Mouse (Mus musculus): ENCODE results near the gene Tln1.

Tln1 gene

DNA sequence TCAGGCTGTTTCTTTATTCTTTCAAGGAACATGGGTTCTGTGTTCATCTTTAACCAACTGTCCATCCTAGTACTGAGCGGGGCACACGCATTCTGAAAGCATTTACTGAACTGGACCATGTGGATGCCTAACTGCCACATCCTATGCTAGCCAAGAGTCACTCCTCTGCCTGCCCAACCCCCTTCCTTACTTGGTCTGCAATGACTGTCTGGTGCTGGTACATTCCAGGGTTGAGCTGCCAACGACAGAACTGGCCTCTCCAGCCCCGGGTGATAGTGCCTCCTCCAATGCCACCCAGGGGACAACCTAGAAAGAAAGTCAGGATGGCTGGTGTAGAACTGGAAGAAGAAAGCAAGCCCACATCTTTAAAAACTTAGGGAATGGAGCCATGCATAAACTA, 11.1 kb upstream of the Tln1 start:
- no peaks in the 10 kb centered on the region; the same call in 1 of the 2 replicates for H3K27me3 ChIP-seq (ENCODE audit: insufficient read depth, low read length)
- TF ChIP-seq POU5F1 (IDR thresholded peaks at IDR 0.05; ENCODE audit: borderline replicate concordance, low read length) (no peak), CTCF (conservative IDR thresholded peaks at IDR 0.05; ENCODE audit: low read length) (no peak), NANOG (IDR thresholded peaks at IDR 0.05; ENCODE audit: borderline replicate concordance, low read length) (no peak)
- no peaks in the 10 kb centered on the region for H3K9me3 ChIP-seq (ENCODE audit: low read length)
- no peak overlapping the region for H3K4me3 ChIP-seq (replicated peaks; ENCODE audit: low read length)
- peaks cover 56% of the 10 kb centered on the region for H3K4me1 ChIP-seq (replicated peaks; ENCODE audit: low read depth, low read length)
- peaks cover 67% of the 10 kb centered on the region for H3K36me3 ChIP-seq (ENCODE audit: insufficient read depth, low read length)

DNA sequence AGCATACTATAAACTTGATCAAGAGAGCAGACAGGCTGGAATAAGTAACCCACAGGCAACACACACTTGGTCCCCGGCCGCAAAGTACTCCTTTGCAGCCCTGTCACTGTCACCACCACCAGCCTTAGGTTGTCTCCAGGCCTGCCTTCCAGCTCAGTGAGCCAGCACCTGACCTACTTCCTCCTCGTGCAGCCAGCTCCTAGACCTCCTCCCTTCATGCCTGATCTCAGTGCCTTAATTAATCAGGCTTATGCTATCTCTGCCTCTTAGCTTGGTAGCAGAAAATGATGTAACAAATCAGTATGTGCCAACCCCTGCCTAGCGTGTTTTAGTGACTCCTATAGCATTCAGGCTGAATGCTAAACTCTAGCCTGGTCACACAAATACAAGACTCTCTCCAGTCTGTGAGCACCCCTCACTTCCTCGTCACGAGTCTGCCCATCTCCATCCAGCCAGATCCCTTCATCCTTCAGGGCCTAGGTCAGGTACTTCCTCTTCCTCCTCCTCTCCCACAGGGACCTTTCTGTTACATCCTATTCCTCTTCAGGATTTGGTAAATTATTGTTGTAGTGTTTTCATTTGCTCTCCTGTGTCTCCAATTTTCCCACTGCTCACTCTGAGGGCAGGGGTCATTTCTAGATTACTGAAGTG, 9.0 kb upstream of the Tln1 start:
- H3K27me3 ChIP-seq (ENCODE audit: insufficient read depth, low read length): no peaks in the 10 kb centered on the region
- peaks cover 82% of the 10 kb centered on the region for H3K36me3 ChIP-seq (ENCODE audit: insufficient read depth, low read length)
- H3K4me3 ChIP-seq (replicated peaks; ENCODE audit: low read length): no peak overlapping the region
- TF ChIP-seq NANOG (IDR thresholded peaks at IDR 0.05; ENCODE audit: borderline replicate concordance, low read length): no peak
- no peak for TF ChIP-seq POU5F1 (IDR thresholded peaks at IDR 0.05; ENCODE audit: borderline replicate concordance, low read length)
- no peak for TF ChIP-seq CTCF (conservative IDR thresholded peaks at IDR 0.05; ENCODE audit: low read length)
- no peaks in the 10 kb centered on the region for H3K9me3 ChIP-seq (ENCODE audit: low read length)
- peaks cover 39% of the 10 kb centered on the region for H3K4me1 ChIP-seq (replicated peaks; ENCODE audit: low read depth, low read length)

DNA sequence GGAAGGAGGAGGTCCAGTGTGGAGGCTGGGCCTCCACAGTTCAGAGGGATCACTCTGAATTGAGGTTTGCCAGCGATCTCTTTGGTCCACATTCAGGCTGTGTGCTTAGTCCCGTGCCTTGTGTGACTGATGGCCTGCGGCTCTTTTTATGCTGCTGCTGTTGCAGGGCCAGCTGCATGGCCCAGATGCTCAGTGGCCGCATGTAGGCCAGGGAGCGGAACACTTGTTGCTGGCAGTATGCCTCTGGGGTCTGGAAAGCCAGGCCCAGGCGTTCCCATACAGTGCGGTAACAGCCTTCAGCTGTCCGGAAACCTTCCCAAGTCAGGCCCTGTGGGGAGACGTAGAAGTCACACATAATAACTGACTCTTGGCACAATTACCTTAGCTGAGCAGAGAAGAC, 4.6 kb upstream of the Tln1 start:
- Histone ChIP-seq H3K4me1 (replicated peaks; ENCODE audit: low read depth, low read length) (peaks cover 38% of the 10 kb centered on the region), H3K27me3 (ENCODE audit: insufficient read depth, low read length) (no peaks in the 10 kb centered on the region), H3K4me3 (replicated peaks; ENCODE audit: low read length) (no peak overlapping the region), H3K36me3 (ENCODE audit: insufficient read depth, low read length) (peaks cover 84% of the 10 kb centered on the region), H3K9me3 (ENCODE audit: low read length) (no peaks in the 10 kb centered on the region)
- TF ChIP-seq CTCF (conservative IDR thresholded peaks at IDR 0.05; ENCODE audit: low read length) (no peak), NANOG (IDR thresholded peaks at IDR 0.05; ENCODE audit: borderline replicate concordance, low read length) (no peak), POU5F1 (IDR thresholded peaks at IDR 0.05; ENCODE audit: borderline replicate concordance, low read length) (no peak)

DNA sequence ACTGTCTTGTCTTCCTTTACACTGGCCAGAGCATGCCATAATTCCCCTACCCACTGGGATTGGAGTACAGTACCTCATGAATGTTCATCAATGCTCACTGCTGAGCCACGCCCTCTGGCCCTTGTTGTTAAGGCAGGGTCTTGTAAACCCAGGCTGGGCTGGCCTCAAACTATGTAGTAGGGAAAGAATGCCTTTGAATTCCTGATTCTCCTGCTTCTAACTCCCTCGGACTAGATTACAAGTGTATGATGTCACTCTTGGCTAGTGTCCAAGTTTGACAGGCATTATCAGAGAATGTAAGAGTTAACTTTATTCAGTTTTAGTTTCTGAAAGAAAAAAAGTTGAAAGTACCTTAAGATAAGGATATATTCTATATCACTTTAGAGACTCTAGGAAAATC, 1.7 kb upstream of the Tln1 start:
- H3K9me3 ChIP-seq (ENCODE audit: low read length): no peaks in the 10 kb centered on the region
- TF ChIP-seq POU5F1 (IDR thresholded peaks at IDR 0.05; ENCODE audit: borderline replicate concordance, low read length) (no peak), CTCF (conservative IDR thresholded peaks at IDR 0.05; ENCODE audit: low read length) (no peak)
- peaks cover 63% of the 10 kb centered on the region for H3K36me3 ChIP-seq (ENCODE audit: insufficient read depth, low read length)
- H3K4me1 ChIP-seq (replicated peaks; ENCODE audit: low read depth, low read length): peaks cover 42% of the 10 kb centered on the region
- no peak overlapping the region for H3K4me3 ChIP-seq (replicated peaks; ENCODE audit: low read length)
- no peaks in the 10 kb centered on the region for H3K27me3 ChIP-seq (ENCODE audit: insufficient read depth, low read length)

DNA sequence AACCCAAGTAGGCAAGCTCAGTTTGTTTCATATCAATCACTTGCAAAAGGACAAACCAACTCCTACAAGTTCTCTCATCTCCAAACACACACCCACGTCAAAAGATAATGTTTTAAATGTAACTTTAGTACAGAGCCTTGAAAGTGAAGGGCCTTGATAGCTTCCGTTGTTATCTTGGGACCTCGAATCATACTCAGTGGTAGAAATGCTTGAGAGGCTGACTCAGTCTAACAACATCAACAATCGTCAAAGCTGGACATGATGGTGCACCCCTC, 1.0 kb upstream of the Tln1 start:
- TF ChIP-seq NANOG (IDR thresholded peaks at IDR 0.05; ENCODE audit: borderline replicate concordance, low read length) (no peak), CTCF (conservative IDR thresholded peaks at IDR 0.05; ENCODE audit: low read length) (no peak), POU5F1 (IDR thresholded peaks at IDR 0.05; ENCODE audit: borderline replicate concordance, low read length) (no peak)
- peaks cover 49% of the 10 kb centered on the region for H3K4me1 ChIP-seq (replicated peaks; ENCODE audit: low read depth, low read length)
- no peaks in the 10 kb centered on the region for H3K27me3 ChIP-seq (ENCODE audit: insufficient read depth, low read length)
- peak overlapping the region; percentile 94 for H3K4me3 ChIP-seq (replicated peaks; ENCODE audit: low read length)
- H3K36me3 ChIP-seq (ENCODE audit: insufficient read depth, low read length): peaks cover 56% of the 10 kb centered on the region
- H3K9me3 ChIP-seq (ENCODE audit: low read length): no peaks in the 10 kb centered on the region

DNA sequence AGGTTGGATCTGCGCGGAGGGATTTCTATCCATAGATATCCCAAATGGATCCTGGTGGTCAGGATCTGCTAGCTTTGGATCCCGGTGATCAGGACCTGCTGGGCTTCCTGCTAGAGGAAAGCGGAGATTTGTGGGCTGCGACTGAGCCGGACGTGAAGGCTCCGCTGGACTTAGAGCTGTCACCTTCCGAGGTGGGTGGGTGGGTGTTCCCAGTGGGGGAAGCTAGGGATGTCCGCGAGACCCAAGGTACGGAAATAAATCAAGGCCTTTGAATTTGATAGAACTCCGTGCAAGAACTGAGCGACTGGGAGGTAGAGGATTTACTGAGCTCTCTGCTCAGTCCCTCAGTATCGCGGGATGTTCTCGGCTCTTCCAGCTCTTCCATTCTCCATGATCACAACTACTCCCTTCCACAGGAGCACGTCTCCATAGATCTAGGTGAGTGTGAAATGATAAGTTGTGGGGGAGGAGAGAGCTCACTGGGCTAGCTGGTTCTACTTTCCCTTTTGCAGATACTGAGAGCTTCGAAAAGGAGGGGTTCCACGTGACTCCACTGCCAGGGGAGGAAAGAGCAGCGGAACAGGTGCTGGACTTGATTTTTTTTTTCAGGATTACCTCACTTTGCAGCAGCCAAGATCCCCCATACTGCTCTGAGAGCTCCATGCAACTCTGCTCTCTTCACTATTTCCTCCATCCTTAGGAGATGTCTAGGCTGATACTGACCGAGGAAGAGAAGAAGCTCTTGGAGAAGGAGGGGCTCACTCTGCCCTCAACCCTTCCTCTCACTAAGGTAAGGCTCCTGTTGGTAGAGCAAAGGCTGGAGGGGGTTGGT, 494 bp upstream of the Tln1 start:
- Histone ChIP-seq H3K4me3 (replicated peaks; ENCODE audit: low read length) (peak overlapping the region; percentile 94), H3K4me1 (replicated peaks; ENCODE audit: low read depth, low read length) (peaks cover 54% of the 10 kb centered on the region)

DNA sequence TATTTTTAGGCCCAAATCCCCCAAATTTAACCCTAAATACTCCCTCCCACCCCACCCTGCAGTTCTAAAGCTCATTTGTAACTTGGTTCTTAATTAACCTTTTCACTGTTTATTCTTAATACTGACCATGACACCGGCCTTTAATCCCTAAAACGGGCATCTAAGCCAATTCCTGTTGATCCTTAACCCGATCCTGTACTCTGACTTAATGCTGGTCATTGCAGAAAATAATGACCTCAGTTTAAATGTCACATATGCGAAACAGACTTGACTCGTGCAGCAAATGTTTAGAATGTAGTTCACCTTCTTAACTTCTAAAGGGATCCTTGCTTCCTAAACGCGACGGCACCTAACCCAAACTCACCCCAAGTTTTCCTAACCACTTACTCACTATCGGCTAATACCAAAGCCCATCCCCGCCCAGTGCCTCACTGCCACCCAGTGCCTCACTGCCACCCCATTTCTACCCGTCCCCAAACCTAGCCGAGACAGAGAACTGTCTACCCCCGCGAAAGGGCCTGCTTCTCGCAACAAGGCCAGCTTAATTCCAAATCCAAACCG, 975 bp downstream of the Tln1 start:
- TF ChIP-seq NANOG (IDR thresholded peaks at IDR 0.05; ENCODE audit: borderline replicate concordance, low read length) (no peak), CTCF (conservative IDR thresholded peaks at IDR 0.05; ENCODE audit: low read length) (no peak), POU5F1 (IDR thresholded peaks at IDR 0.05; ENCODE audit: borderline replicate concordance, low read length) (no peak)
- peaks cover 69% of the 10 kb centered on the region for H3K4me1 ChIP-seq (replicated peaks; ENCODE audit: low read depth, low read length)
- peaks cover 47% of the 10 kb centered on the region for H3K36me3 ChIP-seq (ENCODE audit: insufficient read depth, low read length)
- no peaks in the 10 kb centered on the region for H3K9me3 ChIP-seq (ENCODE audit: low read length)
- peak overlapping the region; percentile 94 for H3K4me3 ChIP-seq (replicated peaks; ENCODE audit: low read length)
- H3K27me3 ChIP-seq (ENCODE audit: insufficient read depth, low read length): no peaks in the 10 kb centered on the region

More for the DNA sequence above, 494 bp upstream of the Tln1 start:
- Histone ChIP-seq H3K27me3 (ENCODE audit: insufficient read depth, low read length) (no peaks in the 10 kb centered on the region), H3K9me3 (ENCODE audit: low read length) (no peaks in the 10 kb centered on the region), H3K36me3 (ENCODE audit: insufficient read depth, low read length) (peaks cover 51% of the 10 kb centered on the region)
- TF ChIP-seq CTCF (conservative IDR thresholded peaks at IDR 0.05; ENCODE audit: low read length) (no peak), POU5F1 (IDR thresholded peaks at IDR 0.05; ENCODE audit: borderline replicate concordance, low read length) (no peak)

DNA sequence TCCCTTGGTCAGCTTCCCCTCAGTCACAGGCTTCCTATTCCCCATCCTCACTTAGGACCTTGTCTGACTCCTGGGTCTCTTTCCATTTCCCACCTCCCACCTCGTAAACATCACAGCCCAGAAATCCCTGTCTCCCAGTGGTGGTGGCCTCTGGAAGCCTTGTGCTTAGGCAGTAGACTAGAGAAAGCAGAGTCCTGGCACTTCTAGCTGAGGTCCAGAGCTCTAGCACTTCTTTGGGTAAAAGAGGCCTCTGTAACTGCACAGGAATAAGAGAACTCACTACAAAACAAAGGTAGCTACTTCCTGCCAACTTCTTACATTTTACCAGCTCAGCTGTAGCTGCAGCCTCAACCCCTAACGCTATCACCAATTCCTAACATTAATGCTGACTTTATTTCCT, 1.5 kb downstream of the Tln1 start:
- Histone ChIP-seq H3K4me1 (replicated peaks; ENCODE audit: low read depth, low read length) (peaks cover 74% of the 10 kb centered on the region), H3K9me3 (ENCODE audit: low read length) (no peaks in the 10 kb centered on the region), H3K4me3 (replicated peaks; ENCODE audit: low read length) (peak overlapping the region; percentile 94), H3K36me3 (ENCODE audit: insufficient read depth, low read length) (peaks cover 47% of the 10 kb centered on the region), H3K27me3 (ENCODE audit: insufficient read depth, low read length) (no peaks in the 10 kb centered on the region)
- TF ChIP-seq NANOG (IDR thresholded peaks at IDR 0.05; ENCODE audit: borderline replicate concordance, low read length): no peak
- no peak for TF ChIP-seq CTCF (conservative IDR thresholded peaks at IDR 0.05; ENCODE audit: low read length)
- TF ChIP-seq POU5F1 (IDR thresholded peaks at IDR 0.05; ENCODE audit: borderline replicate concordance, low read length): no peak
